Mouse (Mus musculus) C2C12 (cell line): Measurements from ENCODE around the gene Etfrf1. TPM values are rescaled to one million over a fixed set of nuclear protein-coding genes. Genes with fewer than 3 reads are reported as not detected.

Experiments used
- H3K27me3 ChIP-seq: one replicate; pipeline ENCODE4 v1.6.1; 2011; ENCODE audit not compliant: control insufficient read depth, insufficient read depth, insufficient read length
- H3K36me3 ChIP-seq: one replicate; pipeline ENCODE4 v1.6.1; 2011; ENCODE audit not compliant: control insufficient read depth, insufficient read depth
- H3K4me3 ChIP-seq: one replicate; pipeline ENCODE4 v1.5.1; 2011; ENCODE audit warnings: mild to moderate bottlenecking, control low read depth; ENCODE audit not compliant: poor library complexity, insufficient read depth, severe bottlenecking
- H3K79me2 ChIP-seq: one replicate; pipeline ENCODE4 v1.6.1; 2011; ENCODE audit not compliant: control insufficient read depth, insufficient read depth
- H3K79me3 ChIP-seq: one replicate; pipeline ENCODE4 v1.6.1; 2011; ENCODE audit warnings: low read depth, control low read depth
- H3ac ChIP-seq: one replicate; pipeline ENCODE3; 2011; ENCODE audit warnings: low read depth; ENCODE audit not compliant: control insufficient read depth, insufficient read length
- CEBPB ChIP-seq: IDR thresholded peaks from one replicate; pipeline ENCODE4 v1.6.1; 2011; ENCODE audit warnings: low read depth, mild to moderate bottlenecking, control low read depth, moderate library complexity
- CTCF ChIP-seq: IDR thresholded peaks from one replicate; pipeline ENCODE4 v1.5.1; 2011; ENCODE audit not compliant: control insufficient read depth, insufficient read depth, insufficient read length
- FOSL1 ChIP-seq: IDR thresholded peaks from one replicate; pipeline ENCODE4 v1.8.0; 2011; ENCODE audit warnings: mild to moderate bottlenecking, low read length; ENCODE audit not compliant: poor library complexity, insufficient read depth, severe bottlenecking
- MAX ChIP-seq: IDR thresholded peaks from one replicate; pipeline ENCODE4 v1.6.1; 2011; ENCODE audit warnings: mild to moderate bottlenecking, control low read depth
- MYOD1 ChIP-seq: IDR thresholded peaks from one replicate; pipeline ENCODE4 v1.6.1; 2011; ENCODE audit warnings: low read depth; ENCODE audit not compliant: control insufficient read depth, insufficient read length
- MYOG ChIP-seq: IDR thresholded peaks from one replicate; pipeline ENCODE4 v1.6.1; 2011; ENCODE audit not compliant: control insufficient read depth, insufficient read length; ENCODE audit errors: extremely low read depth
- USF1 ChIP-seq: IDR thresholded peaks from one replicate; pipeline ENCODE4 v1.6.1; 2011; ENCODE audit warnings: low read depth, mild to moderate bottlenecking, control low read depth, moderate library complexity
- polyA plus RNA-seq: library from polyadenylated mRNA; unstranded; fragments of >200 nt; fragmentation: generic; extraction: Trizol; gene quantifications from one replicate; pipeline ENCODE4 v1.2.1, GENCODE M21; 2012; ENCODE audit warnings: missing spikeins

Etfrf1 gene
- polyA plus RNA-seq, 1 experiment = 4.2 TPM

GRCm38 (mm10) chr6:145179665-145180064 is 31.3 kb upstream of the Etfrf1 start:
- Histone ChIP-seq H3K79me3 (no peaks in the 10 kb centered on the region), H3ac (no peak overlapping the region), H3K79me2 (no peaks in the 10 kb centered on the region), H3K36me3 (no peaks in the 10 kb centered on the region), H3K4me3 (no peak overlapping the region), H3K27me3 (no peaks in the 10 kb centered on the region)
- TF ChIP-seq CEBPB (no peak), MAX (no peak), CTCF (peak; percentile 36)

GRCm38 (mm10) chr6:145182044-145182443 is 28.9 kb upstream of the Etfrf1 start:
- no peak overlapping the region for H3ac ChIP-seq
- H3K79me3 ChIP-seq = no peaks in the 10 kb centered on the region
- no peak for TF ChIP-seq CEBPB
- no peak for TF ChIP-seq MYOD1
- TF ChIP-seq FOSL1 = no peak
- TF ChIP-seq CTCF = no peak
- no peak for TF ChIP-seq MYOG
- TF ChIP-seq USF1 = no peak
- no peak for TF ChIP-seq MAX

GRCm38 (mm10) chr6:145186096-145186495 is 24.8 kb upstream of the Etfrf1 start:
- H3ac ChIP-seq = no peak overlapping the region
- no peaks in the 10 kb centered on the region for H3K79me2 ChIP-seq
- no peaks in the 10 kb centered on the region for H3K27me3 ChIP-seq
- H3K4me3 ChIP-seq = no peak overlapping the region
- TF ChIP-seq USF1 = no peak
- TF ChIP-seq CEBPB = no peak
- no peak for TF ChIP-seq CTCF
- no peak for TF ChIP-seq MAX
- no peak for TF ChIP-seq MYOD1
- TF ChIP-seq FOSL1 = no peak
- TF ChIP-seq MYOG = no peak
- H3K36me3 ChIP-seq = no peaks in the 10 kb centered on the region
- H3K79me3 ChIP-seq = no peaks in the 10 kb centered on the region

More at GRCm38 (mm10) chr6:145182044-145182443, 28.9 kb upstream of the Etfrf1 start:
- Histone ChIP-seq H3K36me3 (no peaks in the 10 kb centered on the region), H3K79me2 (no peaks in the 10 kb centered on the region), H3K4me3 (no peak overlapping the region), H3K27me3 (no peaks in the 10 kb centered on the region)

GRCm38 (mm10) chr6:145187093-145188088 is 23.5 kb upstream of the Etfrf1 start:
- Histone ChIP-seq H3K4me3 (peak overlapping the region; percentile 14), H3K36me3 (no peaks in the 10 kb centered on the region), H3K79me3 (no peaks in the 10 kb centered on the region), H3K79me2 (no peaks in the 10 kb centered on the region), H3ac (peak overlapping the region; percentile 72), H3K27me3 (no peaks in the 10 kb centered on the region)
- TF ChIP-seq MAX (peak; percentile 69), CTCF (no peak), CEBPB (no peak), MYOD1 (no peak), USF1 (peak; percentile 82), FOSL1 (no peak)

DNA sequence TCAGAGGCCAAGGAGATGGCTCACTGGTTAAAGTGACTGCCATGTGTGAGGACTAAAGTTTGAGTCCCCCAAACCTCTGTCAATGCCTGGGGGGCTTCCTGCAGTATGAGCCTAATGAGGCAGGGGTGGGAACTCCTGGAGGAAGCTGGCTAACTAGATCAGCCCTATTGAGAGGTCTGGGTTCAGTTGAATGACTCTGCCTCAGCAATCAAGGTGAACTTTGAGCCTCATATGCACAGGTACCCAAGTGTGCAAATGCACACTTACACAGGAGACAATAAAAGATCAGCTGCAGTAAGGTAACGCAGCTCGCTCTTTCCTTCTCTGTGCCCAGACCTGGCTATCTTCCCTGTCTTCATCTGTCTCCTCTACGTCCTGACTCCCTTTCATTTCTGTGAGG is 17.9 kb upstream of the Etfrf1 start:
- Histone ChIP-seq H3K79me2 (no peaks in the 10 kb centered on the region), H3K36me3 (no peaks in the 10 kb centered on the region), H3K27me3 (no peaks in the 10 kb centered on the region), H3K4me3 (no peak overlapping the region), H3K79me3 (no peaks in the 10 kb centered on the region), H3ac (no peak overlapping the region)
- TF ChIP-seq MAX = no peak
- no peak for TF ChIP-seq FOSL1
- no peak for TF ChIP-seq CTCF

DNA sequence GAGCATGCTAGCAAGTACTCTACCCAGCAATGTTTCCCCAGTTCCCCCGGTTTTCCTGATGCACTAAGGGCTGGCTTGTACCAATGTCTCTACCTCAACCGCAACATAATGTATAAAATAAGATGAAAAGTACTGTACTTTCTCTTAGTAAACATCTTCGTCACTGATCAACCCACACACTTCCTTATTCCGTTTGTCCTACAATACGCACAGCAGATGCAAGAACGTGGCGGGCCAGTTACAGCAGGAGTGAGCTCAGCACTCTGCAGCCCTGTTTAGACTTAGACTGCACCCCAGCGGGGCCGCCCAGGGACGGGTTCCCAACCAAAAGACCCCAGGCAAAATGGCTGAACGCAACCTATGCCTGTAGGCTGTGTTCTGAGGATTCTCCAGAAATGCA is 17.5 kb upstream of the Etfrf1 start:
- H3K79me2 ChIP-seq = no peaks in the 10 kb centered on the region
- H3ac ChIP-seq = no peak overlapping the region
- H3K4me3 ChIP-seq = no peak overlapping the region
- H3K79me3 ChIP-seq = no peaks in the 10 kb centered on the region
- H3K27me3 ChIP-seq = no peaks in the 10 kb centered on the region
- H3K36me3 ChIP-seq = no peaks in the 10 kb centered on the region
- TF ChIP-seq FOSL1 = no peak
- no peak for TF ChIP-seq MYOD1
- no peak for TF ChIP-seq CTCF
- no peak for TF ChIP-seq USF1
- TF ChIP-seq MAX = no peak
- no peak for TF ChIP-seq MYOG
- no peak for TF ChIP-seq CEBPB
